Mouse (Mus musculus) 3T3-L1 (cell line): ENCODE measurements around the gene Rdh13.

ENCODE experiments used
- DNase-seq: peaks from one replicate; pipeline ENCODE4 v3.0.0-alpha.2; 2015; ENCODE audit warnings: low read depth, low spot score

Gene Rdh13

GRCm38 (mm10) chr7:4445216-4445791, at the start of gene Rdh13:
Rdh13 (minus strand) TSS chr7:4445649.
- DNase-seq = peak; percentile 94

- DNase-seq = no peak
These were observed 48.5 kb upstream of the Rdh13 start for GRCm38 (mm10) chr7:4493991-4494390.

- DNase-seq = no peak
These were observed 47.1 kb upstream of the Rdh13 start for GRCm38 (mm10) chr7:4492284-4493224.

GRCm38 (mm10) chr7:4491308-4491707, 45.9 kb upstream of the Rdh13 start:
- DNase-seq = no peak

GRCm38 (mm10) chr7:4482281-4482680, 36.8 kb upstream of the Rdh13 start:
- no peak for DNase-seq

- DNase-seq = peak; percentile 44
These were observed 34.2 kb upstream of the Rdh13 start for GRCm38 (mm10) chr7:4479674-4480073.

GRCm38 (mm10) chr7:4478796-4479291, 33.4 kb upstream of the Rdh13 start:
- DNase-seq = no peak

- DNase-seq = peak; percentile 22
These were observed 32.8 kb upstream of the Rdh13 start for GRCm38 (mm10) chr7:4478021-4478795.

- DNase-seq = no peak
These were observed 28.5 kb upstream of the Rdh13 start for GRCm38 (mm10) chr7:4473940-4474339.

- peak; percentile 53 for DNase-seq
These were observed 25.7 kb upstream of the Rdh13 start for GRCm38 (mm10) chr7:4471179-4471555.

- no peak for DNase-seq
These were observed 25.1 kb upstream of the Rdh13 start for GRCm38 (mm10) chr7:4470275-4471178.

- DNase-seq = no peak
These were observed 22.4 kb upstream of the Rdh13 start for GRCm38 (mm10) chr7:4467801-4468200.

- no peak for DNase-seq
These were observed 18.9 kb upstream of the Rdh13 start for GRCm38 (mm10) chr7:4464194-4464824.

- DNase-seq = no peak
These were observed 15.4 kb upstream of the Rdh13 start, which contains the start of gene Eps8l1 for GRCm38 (mm10) chr7:4460576-4461434. Eps8l1 (plus strand) TSS chr7:4460674.

GRCm38 (mm10) chr7:4452644-4453043, 7.2 kb upstream of the Rdh13 start:
- DNase-seq = no peak

- no peak for DNase-seq
These were observed 3.8 kb upstream of the Rdh13 start for GRCm38 (mm10) chr7:4449211-4449610.

GRCm38 (mm10) chr7:4448439-4448838, 3.0 kb upstream of the Rdh13 start:
- DNase-seq = no peak

- DNase-seq = no peak
These were observed 1.7 kb upstream of the Rdh13 start for GRCm38 (mm10) chr7:4447138-4447537.

GRCm38 (mm10) chr7:4440549-4440948, 4.9 kb downstream of the Rdh13 start:
- DNase-seq = peak; percentile 85
